Mouse (Mus musculus): ENCODE data around the gene Aco2.

- TF ChIP-seq POLR2A (IDR thresholded peaks at IDR 0.05; ENCODE audit: insufficient read depth, low read depth, low read length) (no peak), EP300 (IDR thresholded peaks at IDR 0.05; ENCODE audit: insufficient read depth, low read depth, low read length) (no peak)
These were observed 47.3 kb upstream of the Aco2 start for GRCm38 (mm10) chr15:81824832-81825231.

Data from heart, adult 2 months (tissue).